Mouse (Mus musculus) left cerebral cortex, postnatal 36 days (tissue): ENCODE data around the gene Clta. TPM values are rescaled to one million over a fixed set of nuclear protein-coding genes. Genes with fewer than 3 reads are reported as not detected.
"Not testable (repeated sequence)": the region's sequence is repeated elsewhere in the genome, so short reads cannot be mapped to it uniquely, and the experiment has no call there.

Source experiments
- DNase-seq, 2 experiments: peaks; one replicate each; pipeline ENCODE4 v3.0.0; 2021 to 2022; ENCODE audit warnings: low spot score in 2 of 2, mixed read lengths in 1 of 2
- intact Hi-C: fragments of 180-260 bp; cut with DNase I; formaldehyde crosslinking; loops from one replicate; pipeline ENCODE4 v1.15.1; 2025
- total RNA-seq, 2 experiments: library from RNA; stranded (reverse); gene quantifications; 2 replicates each; pipeline ENCODE4 v1.2.3; 2021

Gene Clta
- total RNA-seq, 2 experiments from 2014 or later = 266 to 296 TPM

GRCm38 (mm10) chr4:44013391-44014070 is 9.3 kb downstream of the Clta start:
- no peak for DNase-seq
- intact Hi-C loops = no loop called here

- intact Hi-C loops = no loop called here
- DNase-seq = no peak
Measured at GRCm38 (mm10) chr4:44016071-44016470, 11.8 kb downstream of the Clta start.

GRCm38 (mm10) chr4:44016791-44017190 is 12.5 kb downstream of the Clta start:
- no peak for DNase-seq
- intact Hi-C loops = no loop called here

GRCm38 (mm10) chr4:44022323-44022722 is 18.1 kb downstream of the Clta start:
- intact Hi-C loops = no loop called here
- DNase-seq = no peak

GRCm38 (mm10) chr4:44022766-44023165 is 18.5 kb downstream of the Clta start:
- intact Hi-C loops = no loop called here
- no peak for DNase-seq

GRCm38 (mm10) chr4:44023681-44024080 is 19.4 kb downstream of the Clta start:
- intact Hi-C loops = no loop called here
- no peak for DNase-seq

- no peak for DNase-seq
- intact Hi-C loops = no loop called here
Measured at GRCm38 (mm10) chr4:44024241-44024640, 20.0 kb downstream of the Clta start.

GRCm38 (mm10) chr4:44025570-44025969 is 21.3 kb downstream of the Clta start:
- intact Hi-C loops = no loop called here
- DNase-seq = no peak

GRCm38 (mm10) chr4:44028303-44029135 is 24.3 kb downstream of the Clta start:
- peak; percentile 49 for DNase-seq
- intact Hi-C loops = no loop called here

GRCm38 (mm10) chr4:44029661-44030066 is 25.4 kb downstream of the Clta start:
- no peak for DNase-seq
- intact Hi-C loops = no loop called here

GRCm38 (mm10) chr4:44031521-44031920 is 27.3 kb downstream of the Clta start:
- no peak for DNase-seq
- intact Hi-C loops = no loop called here

GRCm38 (mm10) chr4:44036455-44036854 is 32.2 kb downstream of the Clta start:
- no peak for DNase-seq
- intact Hi-C loops = no loop called here

GRCm38 (mm10) chr4:44040802-44041201 is 36.5 kb downstream of the Clta start:
- intact Hi-C loops = no loop called here
- DNase-seq = no peak

- DNase-seq = no peak
- intact Hi-C loops = no loop called here
Measured at GRCm38 (mm10) chr4:44042429-44042828, 38.2 kb downstream of the Clta start.

GRCm38 (mm10) chr4:44043182-44043581 is 38.9 kb downstream of the Clta start:
- intact Hi-C loops, DNase-seq: not testable (repeated sequence)

- intact Hi-C loops = no loop called here
- DNase-seq = no peak
Measured at GRCm38 (mm10) chr4:44044685-44045356, 40.6 kb downstream of the Clta start.

- no peak for DNase-seq
- intact Hi-C loops = no loop called here
Measured at GRCm38 (mm10) chr4:44046066-44046465, 41.8 kb downstream of the Clta start.

- intact Hi-C loops = no loop called here
Measured at GRCm38 (mm10) chr4:44049812-44050211, 45.6 kb downstream of the Clta start.

GRCm38 (mm10) chr4:44059674-44060073 is 55.4 kb downstream of the Clta start:
- intact Hi-C loops = no loop called here
- no peak for DNase-seq

More at GRCm38 (mm10) chr4:44049812-44050211, 45.6 kb downstream of the Clta start:
- no peak for DNase-seq

GRCm38 (mm10) chr4:44062062-44062461 is 57.8 kb downstream of the Clta start:
- DNase-seq = peak in 1 of 2 experiments; percentile 33
- intact Hi-C loops = no loop called here
